Mouse (Mus musculus) liver, embryonic 14.5 days (tissue): ENCODE measurements at regions not wholly inside any gene's neighbourhood (a gene's known extent, or its start where the extent isn't known, plus 50 kb on each side); places are given as distances from the start of the nearest gene placed in this dataset.

Source experiments
- CTCF ChIP-seq: IDR thresholded peaks from 2 replicates; pipeline ENCODE4 v1.5.1; 2016; ENCODE audit warnings: antibody characterized with exemption, low read depth, control low read depth
- EP300 ChIP-seq: IDR thresholded peaks from 2 replicates; pipeline ENCODE4 v1.6.1; 2016; ENCODE audit warnings: antibody characterized with exemption, low read depth

DNA sequence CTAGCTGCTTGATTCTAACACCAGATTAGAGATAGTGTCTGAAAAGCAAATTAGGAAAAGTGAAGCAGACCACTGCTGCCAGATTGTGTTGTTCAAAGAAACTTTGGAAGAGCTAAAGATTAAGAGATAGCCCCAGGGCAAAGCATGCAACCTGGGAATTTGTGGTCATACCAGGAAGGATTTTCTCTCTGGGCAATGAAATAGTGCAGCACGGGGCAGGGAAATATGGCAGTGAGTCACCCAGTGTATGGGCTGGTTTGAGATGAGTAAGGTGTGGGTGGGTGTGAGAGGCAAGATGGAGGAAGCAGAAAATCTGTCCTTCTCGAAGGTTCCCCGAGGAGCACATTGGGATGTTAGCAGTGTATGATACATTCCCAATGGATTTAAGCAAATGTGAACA, 155.9 kb upstream of the Cdkn2b start:
- TF ChIP-seq CTCF: no peak
- TF ChIP-seq EP300: no peak
